22 mouse cellular contexts compared by ENCODE assay signal in genomic region chr1:127514888-127515287, GRCm38 (mm10).
DNase-seq lines count a peak whose midpoint lies in the region; ATAC-seq and TF ChIP-seq lines count a peak whose summit lies in the region.
"Had no signal": no experiment of that assay in that cellular context is flagged by ENCODE, and none has a peak within 500 bp of the region (broad histone marks: within the 10 kb centered on the region; RNA-seq: fewer than 3 reads in every experiment).

No protein-coding gene starts in this region.

- no peaks in the 10 kb centered on the region for H3K27me3 ChIP-seq in liver, postnatal 0 days (ENCODE audit: insufficient read depth, low read length)
- no peaks in the 10 kb centered on the region for H3K27me3 ChIP-seq in midbrain, embryonic 13.5 days
- H3K27me3 ChIP-seq in midbrain, embryonic 10.5 days (ENCODE audit: low read depth, poor library complexity, severe bottlenecking): no peaks in the 10 kb centered on the region
- no peaks in the 10 kb centered on the region for H3K27me3 ChIP-seq in CH12.LX (replicated peaks)
- H3K27me3 ChIP-seq: embryonic facial prominence, embryonic 13.5 days; forebrain, embryonic 12.5 days; forebrain, embryonic 15.5 days; hindbrain, embryonic 12.5 days; hindbrain, embryonic 15.5 days had no signal

- no peak; the same call in 1 of the 2 replicates for TF ChIP-seq RAD21 in CH12.LX (IDR thresholded peaks at IDR 0.05; ENCODE audit: low read depth, low read length)

- ATAC-seq in liver, postnatal 0 days: peak; percentile 3; the same call in 1 of the 2 replicates
- 0 out of 2 replicates have a peak, but pooled peaks have one; percentile 34 for ATAC-seq in midbrain, embryonic 13.5 days
- ATAC-seq: forebrain, embryonic 15.5 days had no signal

- DNase-seq in liver, postnatal 0 days: no peak
- DNase-seq in liver: no peak
- DNase-seq in midbrain, embryonic 10.5 days (ENCODE audit: low spot score): no peak
- no peak for DNase-seq in CH12.LX (ENCODE audit: extremely low read depth)
- no peak for DNase-seq in left cerebral cortex, postnatal 14 days (ENCODE audit: low spot score in 2 of 2)
- DNase-seq: adrenal gland, adult 2 months; cerebellum, adult 11-12 months; cerebellum, adult 8-10 months; cerebellum, postnatal 10 days; cerebellum, postnatal 36 days; embryo, embryonic 11 days; gastrocnemius, postnatal 25 days had no signal

- no peaks in the 10 kb centered on the region for H3K36me3 ChIP-seq in liver, postnatal 0 days (replicated peaks; ENCODE audit: insufficient read depth, low read length)
- peaks cover 14% of the 10 kb centered on the region for H3K36me3 ChIP-seq in midbrain, embryonic 13.5 days
- peaks cover 12% of the 10 kb centered on the region; the same call in 1 of the 2 replicates for H3K36me3 ChIP-seq in midbrain, embryonic 10.5 days
- peaks cover 0 to 32% of the 10 kb centered on the region in 2 experiments for H3K36me3 ChIP-seq in CH12.LX (replicated peaks in 1 of 2; ENCODE audit: control insufficient read depth in 1 of 2, insufficient read depth in 1 of 2, low read length in 1 of 2)
- H3K36me3 ChIP-seq: embryonic facial prominence, embryonic 10.5 days; embryonic facial prominence, embryonic 13.5 days; hindbrain, embryonic 12.5 days; hindbrain, embryonic 15.5 days had no signal

- TF ChIP-seq CTCF in liver, postnatal 0 days (IDR thresholded peaks at IDR 0.05; ENCODE audit: low read depth): no peak
- TF ChIP-seq CTCF in CH12.LX (conservative IDR thresholded peaks at IDR 0.05 in 1 of 2, IDR thresholded peaks at IDR 0.05 in 1 of 2; ENCODE audit: low read depth in 2 of 2, low read length in 2 of 2): no peak

- no peak for TF ChIP-seq EP300 in liver, postnatal 0 days (IDR thresholded peaks at IDR 0.05; ENCODE audit: low read depth)
- TF ChIP-seq EP300 in CH12.LX (IDR thresholded peaks at IDR 0.05; ENCODE audit: low read length): no peak

- no peak overlapping the region for H3K4me3 ChIP-seq in liver, postnatal 0 days (ENCODE audit: low read depth, low read length)
- H3K4me3 ChIP-seq in midbrain, embryonic 13.5 days (replicated peaks): no peak overlapping the region
- H3K4me3 ChIP-seq in midbrain, embryonic 10.5 days: no peak overlapping the region
- H3K4me3 ChIP-seq in CH12.LX (replicated peaks in 1 of 3; ENCODE audit: low read depth in 2 of 3, low read length in 2 of 3, poor library complexity in 1 of 3): peak overlapping the region in 1 of 3 experiments; percentile 59
- H3K4me3 ChIP-seq: embryonic facial prominence, embryonic 10.5 days; embryonic facial prominence, embryonic 13.5 days; erythroblast, embryonic 14.5 days; forebrain, embryonic 12.5 days; forebrain, embryonic 15.5 days; heart, adult 2 months; hindbrain, embryonic 12.5 days; hindbrain, embryonic 15.5 days had no signal

- H3K9me3 ChIP-seq in liver, postnatal 0 days (ENCODE audit: low read length): peaks cover 14% of the 10 kb centered on the region
- peaks cover 9% of the 10 kb centered on the region; the same call in 1 of the 2 replicates for H3K9me3 ChIP-seq in midbrain, embryonic 13.5 days
- H3K9me3 ChIP-seq in midbrain, embryonic 10.5 days (replicated peaks): peaks cover 9% of the 10 kb centered on the region; the same call in 1 of the 2 replicates
- H3K9me3 ChIP-seq in CH12.LX (replicated peaks; ENCODE audit: low read length): peaks cover 34% of the 10 kb centered on the region
- H3K9me3 ChIP-seq: embryonic facial prominence, embryonic 13.5 days; forebrain, embryonic 12.5 days; forebrain, embryonic 15.5 days; hindbrain, embryonic 15.5 days had no signal

- WGBS in liver, postnatal 0 days (ENCODE audit: insufficient replicate concordance): 90% methylated on average over 10 of the region's 10 CpGs
- WGBS in midbrain, embryonic 13.5 days: 99% methylated on average over 10 of the region's 10 CpGs
- WGBS in midbrain, embryonic 10.5 days: 96% methylated on average over 10 of the region's 10 CpGs

- intact Hi-C loops in left cerebral cortex, postnatal 14 days (cut with DNase I): no loop called here

- no peak overlapping the region for H3K4me2 ChIP-seq in liver, postnatal 0 days (ENCODE audit: low read depth, low read length)
- no peak overlapping the region for H3K4me2 ChIP-seq in midbrain, embryonic 13.5 days (replicated peaks)
- no peak overlapping the region for H3K4me2 ChIP-seq in CH12.LX (ENCODE audit: insufficient read depth, low read depth, poor library complexity, severe bottlenecking)
- H3K4me2 ChIP-seq: embryonic facial prominence, embryonic 13.5 days; forebrain, embryonic 12.5 days; forebrain, embryonic 15.5 days; heart, embryonic 11.5 days; hindbrain, embryonic 12.5 days; hindbrain, embryonic 15.5 days had no signal

- dilution Hi-C loops in CH12.LX (cut with MboI; ENCODE audit: extremely low pct_ligation_motif_present, extremely low pct_unique_long_range_greater_than_20kb, low sequenced_read_pairs): no loop called here

- H3K79me2 ChIP-seq in CH12.LX (replicated peaks; ENCODE audit: control insufficient read depth, extremely low read depth, insufficient read depth, poor library complexity, severe bottlenecking): no peaks in the 10 kb centered on the region

- TF ChIP-seq POLR2A in CH12.LX (IDR thresholded peaks at IDR 0.05; ENCODE audit: low read depth, low read length): peak; percentile 8; the same call in 1 of the 2 replicates

- H3K4me1 ChIP-seq in liver, postnatal 0 days (ENCODE audit: insufficient read depth): no peaks in the 10 kb centered on the region
- no peaks in the 10 kb centered on the region for H3K4me1 ChIP-seq in midbrain, embryonic 13.5 days (replicated peaks)
- H3K4me1 ChIP-seq in midbrain, embryonic 10.5 days: no peaks in the 10 kb centered on the region
- H3K4me1 ChIP-seq in CH12.LX (ENCODE audit: control insufficient read depth in 1 of 2, insufficient read depth in 2 of 2): peaks cover 34 to 51% of the 10 kb centered on the region in 2 experiments
- H3K4me1 ChIP-seq: embryonic facial prominence, embryonic 10.5 days; embryonic facial prominence, embryonic 13.5 days; forebrain, embryonic 12.5 days; forebrain, embryonic 15.5 days; hindbrain, embryonic 12.5 days; hindbrain, embryonic 15.5 days had no signal

- no peak overlapping the region for H3K9ac ChIP-seq in liver, postnatal 0 days (replicated peaks)
- no peak overlapping the region for H3K9ac ChIP-seq in midbrain, embryonic 13.5 days (replicated peaks)
- H3K9ac ChIP-seq in CH12.LX (ENCODE audit: insufficient read depth, low read depth): no peak overlapping the region
- H3K9ac ChIP-seq: embryonic facial prominence, embryonic 13.5 days; forebrain, embryonic 12.5 days; forebrain, embryonic 15.5 days; hindbrain, embryonic 12.5 days; hindbrain, embryonic 15.5 days had no signal

- H3K27ac ChIP-seq in liver, postnatal 0 days (ENCODE audit: low read depth): 0 out of 2 replicates have a peak overlapping the region, but pooled peaks have one; percentile 11
- no peak overlapping the region for H3K27ac ChIP-seq in midbrain, embryonic 13.5 days
- no peak overlapping the region for H3K27ac ChIP-seq in midbrain, embryonic 10.5 days (replicated peaks)
- peak overlapping the region; percentile 93 for H3K27ac ChIP-seq in CH12.LX (ENCODE audit: insufficient read depth, low read depth)
- H3K27ac ChIP-seq: embryonic facial prominence, embryonic 10.5 days; embryonic facial prominence, embryonic 13.5 days; forebrain, embryonic 12.5 days; forebrain, embryonic 15.5 days; heart, adult 2 months; hindbrain, embryonic 12.5 days; hindbrain, embryonic 15.5 days had no signal

- in situ Hi-C loops in CH12.LX (cut with MboI; ENCODE audit: low pct_ligation_motif_present, low pct_unique_long_range_greater_than_20kb, low sequenced_read_pairs): no loop called here

TF ChIP-seq in CH12.LX, 34 proteins besides CTCF, POLR2A, EP300 and RAD21:
- no peak for TF ChIP-seq ELF1 (IDR thresholded peaks at IDR 0.05; ENCODE audit: low read depth, low read length)
- TF ChIP-seq PAX5 (IDR thresholded peaks at IDR 0.05; ENCODE audit: low read length): no peak
- TF ChIP-seq MXI1 (IDR thresholded peaks at IDR 0.05; ENCODE audit: low read depth, low read length): no peak
- TF ChIP-seq RCOR1 (conservative IDR thresholded peaks at IDR 0.05; ENCODE audit: low read depth, low read length): 0 out of 2 replicates have a peak, but pooled peaks have one; percentile 36

Comparison
In these comparisons a context has a peak if more than half of its experiments do, and no peak if none do; other contexts are left out.
1. H3K27ac ChIP-seq: peak in liver, postnatal 0 days (single experiment) and CH12.LX (single experiment); none in midbrain, embryonic 13.5 days (single experiment) and midbrain, embryonic 10.5 days (single experiment).